Comparison of ENCODE assay signal across 8 mouse cellular contexts in the genomic region with DNA sequence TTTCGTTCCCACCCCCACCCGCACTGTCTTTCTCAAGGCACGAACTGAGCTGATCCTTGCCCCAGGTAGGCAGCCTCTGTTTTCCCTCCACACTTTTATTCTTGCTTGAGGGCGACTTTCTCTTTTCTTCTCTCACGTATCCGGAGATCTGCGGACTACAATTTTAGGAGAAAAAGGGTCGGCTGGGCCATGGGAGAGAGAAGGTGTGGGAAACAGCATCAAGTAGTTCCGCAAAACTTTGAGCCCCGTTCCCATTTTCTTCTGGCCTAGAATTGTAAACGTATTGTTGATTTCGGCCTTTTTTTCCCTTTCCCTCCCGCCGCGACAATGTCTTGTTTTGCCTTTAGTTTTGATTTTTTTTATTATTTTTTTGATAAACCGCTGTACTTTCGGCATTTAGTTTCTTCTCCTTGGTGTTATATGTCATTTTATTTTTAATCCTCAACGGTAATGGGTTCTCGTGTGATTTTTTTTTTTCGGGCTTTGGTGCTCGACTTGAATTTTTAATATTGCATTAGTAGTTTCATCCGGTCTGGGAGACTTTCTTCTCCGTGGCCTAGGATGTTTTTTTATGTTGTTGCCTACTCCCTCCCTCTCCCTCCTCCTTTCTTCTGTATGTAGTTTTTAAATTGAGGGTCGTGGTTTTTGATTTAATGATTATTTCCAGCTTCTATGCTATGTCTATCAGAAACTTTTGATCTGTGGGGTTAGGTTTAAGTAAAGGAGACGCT. TPM values are rescaled to one million over a fixed set of nuclear protein-coding genes. Genes with fewer than 3 reads are reported as not detected.
DNase-seq lines count a peak whose midpoint lies in the region; ATAC-seq lines count a peak whose summit lies in the region.

No protein-coding gene starts in this region.

- H3K4me1 ChIP-seq in heart, embryonic 16.5 days (ENCODE audit: control insufficient read depth, insufficient read depth, low read length): no peaks in the 10 kb centered on the region; the same call in none of the 2 replicates
- peaks cover 8% of the 10 kb centered on the region; the same call in 1 of the 2 replicates for H3K4me1 ChIP-seq in liver, embryonic 15.5 days (replicated peaks)

- H3K9me3 ChIP-seq in heart, embryonic 16.5 days (replicated peaks; ENCODE audit: control insufficient read depth, low read length): no peaks in the 10 kb centered on the region
- no peaks in the 10 kb centered on the region for H3K9me3 ChIP-seq in liver, embryonic 15.5 days (replicated peaks)

- H3K27ac ChIP-seq in heart, embryonic 16.5 days (ENCODE audit: low read length): peak overlapping the region; percentile 95
- H3K27ac ChIP-seq in liver, embryonic 15.5 days (replicated peaks): peak overlapping the region; percentile 94

- DNase-seq in cerebellum, adult 11 months: peak; percentile 28
- DNase-seq in right cerebral cortex, adult 2 months (ENCODE audit: low spot score in 2 of 2): peak; percentile 7 to 12
- no peak for DNase-seq in right cerebral cortex, postnatal 36 days (ENCODE audit: low spot score in 2 of 2)
- DNase-seq in urinary bladder, adult 2 months (ENCODE audit: low spot score): no peak
- DNase-seq in right cerebral cortex, postnatal 14 days: no peak

- H3K4me2 ChIP-seq in heart, embryonic 16.5 days (ENCODE audit: low read depth, low read length): peak overlapping the region; percentile 67
- H3K4me2 ChIP-seq in liver, embryonic 15.5 days: peak overlapping the region; percentile 65

- H3K9ac ChIP-seq in heart, embryonic 16.5 days (ENCODE audit: low read length): peak overlapping the region; percentile 83
- H3K9ac ChIP-seq in liver, embryonic 15.5 days: peak overlapping the region; percentile 93

- no peaks in the 10 kb centered on the region for H3K36me3 ChIP-seq in heart, embryonic 16.5 days (ENCODE audit: control insufficient read depth, insufficient read depth)
- H3K36me3 ChIP-seq in liver, embryonic 15.5 days (replicated peaks): no peaks in the 10 kb centered on the region

- no peak for ATAC-seq in cerebellum, adult (ENCODE audit: insufficient number of reproducible peaks, low FRiP score, low TSS enrichment)
- ATAC-seq in heart, embryonic 16.5 days (replicated peaks; ENCODE audit: extremely low read depth, insufficient read depth, low FRiP score): no peak
- no peak for ATAC-seq in liver, embryonic 15.5 days (ENCODE audit: insufficient read depth)

- H3K4me3 ChIP-seq in heart, embryonic 16.5 days (ENCODE audit: low read length): peak overlapping the region; percentile 72
- peak overlapping the region; percentile 75 for H3K4me3 ChIP-seq in liver, embryonic 15.5 days (replicated peaks)

- WGBS in heart, embryonic 16.5 days: 8% methylated on average over 25 of the region's 25 CpGs
- 15% methylated on average over 25 of the region's 25 CpGs for WGBS in liver, embryonic 15.5 days (ENCODE audit: insufficient replicate concordance)

- H3K27me3 ChIP-seq in heart, embryonic 16.5 days (ENCODE audit: control insufficient read depth, insufficient read depth, low read length): no peaks in the 10 kb centered on the region
- H3K27me3 ChIP-seq in liver, embryonic 15.5 days: no peaks in the 10 kb centered on the region

RNA-seq across cellular contexts. Expression of a gene that starts 2.1 kb away (rescaled TPM):
- polyA plus RNA-seq in heart, embryonic 16.5 days (2015; fragmentation: Nextera tagmentation; extraction: Ambion mirVana): 31.3 and 32.3 TPM in 2 replicates
- 23.2 and 25.7 TPM in 2 replicates for polyA plus RNA-seq in liver, embryonic 15.5 days (2015; fragmentation: Nextera tagmentation; extraction: Ambion mirVana)
- polyA plus RNA-seq in urinary bladder, adult 2 months (2012; rRNA removed): 28.9 and 32.9 TPM in 2 replicates

Comparison
In these comparisons a context has a peak if more than half of its experiments do, and no peak if none do; other contexts are left out.
1. DNase-seq: peak in cerebellum, adult 11 months (single experiment) and right cerebral cortex, adult 2 months (2 of 2); none in right cerebral cortex, postnatal 36 days (0 of 2), urinary bladder, adult 2 months (single experiment) and right cerebral cortex, postnatal 14 days (single experiment).